Mouse (Mus musculus): ENCODE measurements around the gene Zbtb8os.
"Not testable (repeated sequence)": the region's sequence is repeated elsewhere in the genome, so short reads cannot be mapped to it uniquely, and the experiment has no call there.

Zbtb8os gene

DNA sequence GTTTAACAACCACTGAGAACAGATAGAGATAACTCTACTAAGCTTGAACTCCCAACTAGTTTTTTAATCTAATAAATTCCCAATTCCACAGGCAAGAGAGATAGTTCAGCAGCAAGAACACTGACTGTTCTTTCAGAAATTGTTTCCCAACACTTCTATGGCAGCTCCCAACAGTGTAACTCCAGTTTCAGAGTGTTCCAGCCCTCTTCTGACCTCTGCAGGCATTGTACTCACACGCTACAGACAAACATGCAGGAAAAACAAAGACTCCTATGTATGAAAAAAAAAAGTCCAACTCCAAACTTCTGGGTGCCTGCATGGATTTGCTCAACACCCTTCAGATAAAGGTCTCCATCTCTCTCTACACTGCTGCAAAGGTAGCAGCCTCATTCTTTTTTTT is 2.6 kb upstream of the Zbtb8os start:
- in situ Hi-C loops (cut with MboI), result no loop called here

- in situ Hi-C loops (cut with MboI), result no loop called here
These were observed 749 bp upstream of the Zbtb8os start for GRCm38 (mm10) chr4:129334677-129335215.

DNA sequence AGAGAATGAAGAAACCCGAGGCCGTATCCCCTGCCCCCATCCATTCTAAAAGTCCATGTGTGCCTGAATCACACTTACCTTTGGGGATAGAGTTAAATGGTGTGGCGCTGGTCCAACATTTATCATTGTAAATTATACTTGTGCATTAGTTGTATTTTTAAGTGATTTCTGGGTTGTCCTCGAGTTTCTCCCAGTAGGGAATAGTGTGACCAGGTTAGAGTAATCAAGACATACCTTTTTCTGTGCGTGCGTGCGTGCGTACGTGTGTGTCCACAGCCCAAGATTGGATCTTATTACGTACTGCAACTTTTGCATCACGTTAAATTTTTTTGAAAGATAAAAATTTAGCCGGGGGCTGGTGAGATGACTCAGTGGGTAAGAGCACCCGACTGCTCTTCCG is 796 bp downstream of the Zbtb8os start:
- in situ Hi-C loops (cut with MboI), result no loop called here

GRCm38 (mm10) chr4:129339743-129340142 is 4.2 kb downstream of the Zbtb8os start:
- in situ Hi-C loops (cut with MboI), result loop anchor here (5.0 kb wide), 1 partner anchor 113 kb away; no protein-coding TSS in a partner anchor

DNA sequence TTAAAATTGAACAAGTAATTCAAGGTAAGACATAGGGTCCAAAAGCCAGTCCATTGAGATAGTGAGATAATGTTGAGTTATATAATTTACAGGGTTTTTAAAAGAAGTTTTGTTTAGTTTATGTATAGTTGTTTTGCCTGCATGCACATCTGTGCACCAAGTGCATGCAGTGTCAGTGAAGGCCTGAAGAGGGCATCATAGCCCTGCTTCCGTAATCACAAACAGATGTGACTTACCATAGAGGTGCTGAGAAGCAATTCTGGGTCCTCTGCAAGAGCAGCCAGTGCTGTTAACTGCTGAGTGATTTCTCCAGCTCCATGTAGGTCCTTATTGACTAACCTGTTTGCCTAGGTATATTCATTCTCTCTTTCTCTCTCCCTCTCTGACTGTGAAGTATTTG is 6.4 kb downstream of the Zbtb8os start:
- in situ Hi-C loops (cut with MboI), result loop anchor here (5.0 kb wide), 1 partner anchor 110 kb away; no protein-coding TSS in a partner anchor

GRCm38 (mm10) chr4:129342705-129343104 is 7.2 kb downstream of the Zbtb8os start:
- in situ Hi-C loops (cut with MboI), result loop anchor here (5.0 kb wide), 1 partner anchor 110 kb away; no protein-coding TSS in a partner anchor

GRCm38 (mm10) chr4:129346481-129347154 is 11.1 kb downstream of the Zbtb8os start:
- in situ Hi-C loops (cut with MboI), result no loop called here

- in situ Hi-C loops (cut with MboI), result no loop called here
These were observed 15.1 kb downstream of the Zbtb8os start for GRCm38 (mm10) chr4:129350644-129351043.

DNA sequence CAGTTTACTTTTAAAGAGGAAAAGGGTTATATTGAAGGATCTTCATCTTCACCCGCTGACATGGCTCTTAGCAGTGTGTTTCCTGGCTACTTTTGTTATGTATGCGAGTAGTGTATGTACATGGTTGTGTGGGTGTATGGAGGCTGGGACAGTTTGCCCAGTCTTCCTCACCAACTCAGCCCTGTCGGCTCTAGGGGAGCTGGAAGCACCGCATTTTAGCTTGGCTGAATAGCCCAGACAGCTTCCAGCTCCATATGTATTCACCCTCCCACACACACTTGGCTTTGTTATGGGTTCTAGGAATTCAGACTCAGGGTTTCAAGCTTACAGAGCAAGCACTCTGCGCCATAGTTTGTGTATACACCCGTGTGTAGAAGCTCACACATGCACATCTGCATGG is 15.6 kb downstream of the Zbtb8os start:
- in situ Hi-C loops (cut with MboI), result no loop called here

DNA sequence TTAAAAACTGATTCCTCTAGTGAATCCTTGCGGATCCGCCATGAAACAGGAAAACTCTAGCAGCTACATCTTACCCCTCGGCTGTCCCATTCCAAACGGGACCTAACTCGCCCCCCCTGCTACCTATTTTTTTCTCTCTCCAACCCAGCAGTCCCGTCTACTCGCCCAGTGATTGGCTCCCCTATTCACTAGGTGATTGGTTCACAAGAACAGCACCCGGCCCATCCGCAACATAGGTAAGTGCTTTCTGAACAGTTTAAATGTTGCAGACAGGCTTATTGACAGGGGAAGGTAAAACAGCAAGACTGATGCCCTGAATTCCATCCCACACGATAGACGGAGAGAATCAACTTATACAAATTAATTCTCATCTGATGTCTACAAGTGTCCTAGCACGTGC is 17.7 kb downstream of the Zbtb8os start:
- in situ Hi-C loops (cut with MboI), result no loop called here

GRCm38 (mm10) chr4:129354236-129354635 is 18.7 kb downstream of the Zbtb8os start:
- in situ Hi-C loops (cut with MboI), result no loop called here

- in situ Hi-C loops (cut with MboI), result no loop called here
These were observed 22.2 kb downstream of the Zbtb8os start for GRCm38 (mm10) chr4:129357613-129358163.

DNA sequence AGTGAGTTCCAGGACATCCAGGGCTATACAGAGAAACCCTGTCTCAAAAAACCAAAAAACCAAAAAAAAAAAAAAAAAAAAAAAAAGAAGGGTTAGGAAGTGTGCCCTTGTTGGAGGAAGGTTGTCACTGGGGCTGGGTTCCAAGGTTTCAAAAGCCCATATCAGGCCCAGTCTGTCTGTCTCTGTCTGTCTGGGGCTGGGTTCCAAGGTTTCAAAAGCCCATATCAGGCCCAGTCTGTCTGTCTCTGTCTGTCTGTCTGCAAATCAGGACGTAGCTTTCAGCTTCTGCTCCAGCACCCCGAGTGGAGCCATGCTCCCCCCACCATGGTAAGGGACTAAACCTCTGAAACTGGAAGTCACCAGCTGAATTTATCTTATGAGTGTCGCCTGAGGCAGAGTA is 26.7 kb downstream of the Zbtb8os start:
- in situ Hi-C loops (cut with MboI), result not testable (repeated sequence)

- in situ Hi-C loops (cut with MboI), result no loop called here
These were observed 27.3 kb downstream of the Zbtb8os start for GRCm38 (mm10) chr4:129362771-129363170.

- in situ Hi-C loops (cut with MboI), result no loop called here
These were observed 28.0 kb downstream of the Zbtb8os start for GRCm38 (mm10) chr4:129363463-129363862.

DNA sequence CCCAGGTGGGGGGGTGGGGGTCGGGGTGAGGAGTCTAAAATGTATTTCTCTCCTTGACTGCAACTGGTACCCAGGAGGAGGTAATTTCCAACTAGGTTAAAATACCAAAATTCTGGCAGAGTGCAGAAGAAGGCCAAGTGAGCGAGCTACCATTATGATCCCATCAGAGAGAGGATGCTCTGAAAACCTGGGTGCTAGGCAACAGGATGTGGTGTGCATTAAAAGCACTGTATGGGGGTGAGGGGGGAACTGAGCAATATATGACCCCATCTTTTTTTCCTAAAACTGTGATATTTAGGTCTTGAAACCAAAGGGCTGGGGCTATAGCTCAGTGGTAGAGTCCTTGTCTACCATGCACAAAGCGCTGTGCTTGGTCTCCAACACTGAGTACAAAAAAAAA is 28.9 kb downstream of the Zbtb8os start:
- in situ Hi-C loops (cut with MboI), result no loop called here

- in situ Hi-C loops (cut with MboI), result no loop called here
These were observed 29.7 kb downstream of the Zbtb8os start for GRCm38 (mm10) chr4:129365224-129365623.

GRCm38 (mm10) chr4:129371391-129371790 is 35.9 kb downstream of the Zbtb8os start:
- in situ Hi-C loops (cut with MboI), result no loop called here

DNA sequence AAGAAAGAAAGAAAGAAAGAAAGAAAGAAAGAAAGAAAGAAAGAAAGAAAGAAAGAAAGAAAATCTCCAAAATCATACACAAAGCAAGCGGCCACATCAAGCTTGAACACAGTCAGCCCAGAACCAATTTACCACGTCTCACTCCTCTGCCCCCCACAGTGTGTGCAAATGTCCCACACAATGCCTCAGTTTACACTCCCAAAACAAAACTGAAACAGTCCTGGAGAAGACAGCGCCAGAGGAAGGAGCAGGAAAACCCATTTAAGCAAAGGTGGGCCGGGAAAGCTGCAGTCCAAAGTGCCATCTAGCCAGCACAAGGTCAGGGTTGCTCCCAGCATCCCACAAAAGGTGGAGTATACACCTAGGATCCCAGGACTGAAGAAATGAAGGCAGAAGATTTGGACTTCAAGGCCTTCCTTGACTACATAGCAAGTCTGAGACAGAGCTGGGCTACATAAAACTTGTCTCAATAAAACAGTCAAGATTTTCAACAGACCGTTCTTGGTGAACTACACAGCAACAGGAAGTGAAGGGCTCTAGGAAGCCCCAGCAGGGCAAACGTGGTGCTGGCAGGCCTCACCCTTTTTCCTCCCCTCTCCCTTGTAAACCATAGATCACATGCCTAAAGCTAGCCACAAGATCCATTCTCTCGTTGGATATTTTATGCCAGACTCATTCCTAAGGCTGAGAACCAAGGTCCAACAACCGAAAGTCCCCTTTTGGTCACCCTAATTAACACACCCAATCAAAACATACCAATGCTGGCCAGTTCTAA is 37.9 kb downstream of the Zbtb8os start:
- in situ Hi-C loops (cut with MboI), result no loop called here

- in situ Hi-C loops (cut with MboI), result no loop called here
These were observed 38.8 kb downstream of the Zbtb8os start for GRCm38 (mm10) chr4:129374219-129374755.

- in situ Hi-C loops (cut with MboI), result no loop called here
These were observed 39.5 kb downstream of the Zbtb8os start for GRCm38 (mm10) chr4:129375000-129375399.

GRCm38 (mm10) chr4:129375821-129376220 is 40.3 kb downstream of the Zbtb8os start:
- in situ Hi-C loops (cut with MboI), result no loop called here
